Mouse (Mus musculus) large intestine, adult 2 months (tissue): ENCODE measurements around the gene Slit3. TPM values are rescaled to one million over a fixed set of nuclear protein-coding genes. Genes with fewer than 3 reads are reported as not detected.

Experiments used
- DNase-seq: peaks from one replicate; pipeline ENCODE4 v3.0.0-alpha.2; 2012; ENCODE audit warnings: low read depth, low spot score
- WGBS: fragments of 180-500 bp; shearing (Covaris S2); methylation state at CpG from one replicate; pipeline ENCODE4 v1.1.7; 2018; 5-methylcytosine and 5-hydroxymethylcytosine counted together
- polyA plus RNA-seq: library from polyadenylated mRNA; depleted of rRNA; stranded (reverse); fragments of >200 nt; gene quantifications from 2 replicates; pipeline ENCODE4 v1.2.3, GENCODE M21; 2012

Slit3 gene
- polyA plus RNA-seq, 1 experiment: 4.4 TPM

- no peak for DNase-seq
- WGBS: 62% methylated on average over 13 of the region's 13 CpGs
Observed at GRCm38 (mm10) chr11:35587174-35587959, 466.3 kb downstream of the Slit3 start.

- WGBS: 82% methylated on average over 7 of the region's 7 CpGs
- no peak for DNase-seq
Observed at GRCm38 (mm10) chr11:35589892-35590291, 468.9 kb downstream of the Slit3 start.

GRCm38 (mm10) chr11:35593146-35594034, 472.4 kb downstream of the Slit3 start:
- 77% methylated on average over 14 of the region's 14 CpGs for WGBS

GRCm38 (mm10) chr11:35596064-35596463, 475.0 kb downstream of the Slit3 start:
- DNase-seq: no peak

More at GRCm38 (mm10) chr11:35593146-35594034, 472.4 kb downstream of the Slit3 start:
- no peak for DNase-seq

- DNase-seq: no peak
- 94% methylated on average over 6 of the region's 6 CpGs for WGBS
Observed at GRCm38 (mm10) chr11:35597882-35598281, 476.9 kb downstream of the Slit3 start.

GRCm38 (mm10) chr11:35598732-35599131, 477.7 kb downstream of the Slit3 start:
- DNase-seq: no peak
- WGBS: 76% methylated on average over 7 of the region's 7 CpGs

GRCm38 (mm10) chr11:35601652-35602240, 480.7 kb downstream of the Slit3 start:
- no peak for DNase-seq
- 63% methylated on average over 10 of the region's 10 CpGs for WGBS

- no peak for DNase-seq
- 45% methylated on average over 10 of the region's 10 CpGs for WGBS
Observed at GRCm38 (mm10) chr11:35602586-35602985, 481.6 kb downstream of the Slit3 start.

GRCm38 (mm10) chr11:35603946-35604345, 482.9 kb downstream of the Slit3 start:
- no peak for DNase-seq
- WGBS: 80% methylated on average over 6 of the region's 6 CpGs

- WGBS: 55% methylated on average over 18 of the region's 18 CpGs
- DNase-seq: no peak
Observed at GRCm38 (mm10) chr11:35604848-35605790, 484.1 kb downstream of the Slit3 start.

- 77% methylated on average over 4 of the region's 4 CpGs for WGBS
- no peak for DNase-seq
Observed at GRCm38 (mm10) chr11:35607191-35607590, 486.2 kb downstream of the Slit3 start.

GRCm38 (mm10) chr11:35608794-35609193, 487.8 kb downstream of the Slit3 start:
- DNase-seq: no peak
- WGBS: 68% methylated on average over 5 of the region's 5 CpGs

GRCm38 (mm10) chr11:35612262-35612896, 491.4 kb downstream of the Slit3 start:
- DNase-seq: no peak
- 45% methylated on average over 13 of the region's 13 CpGs for WGBS

- no peak for DNase-seq
Observed at GRCm38 (mm10) chr11:35614530-35614929, 493.5 kb downstream of the Slit3 start.

GRCm38 (mm10) chr11:35619421-35619820, 498.4 kb downstream of the Slit3 start:
- no peak for DNase-seq
- WGBS: 90% methylated on average over 14 of the region's 14 CpGs

More at GRCm38 (mm10) chr11:35614530-35614929, 493.5 kb downstream of the Slit3 start:
- 39% methylated on average over 3 of the region's 3 CpGs for WGBS

- DNase-seq: no peak
Observed at GRCm38 (mm10) chr11:35622736-35623135, 501.7 kb downstream of the Slit3 start.

GRCm38 (mm10) chr11:35624515-35625270, 503.7 kb downstream of the Slit3 start:
- whole genome bisulfite sequencing: 82% methylated on average over 21 of the region's 21 CpGs
- no peak for DNase-seq

More at GRCm38 (mm10) chr11:35622736-35623135, 501.7 kb downstream of the Slit3 start:
- WGBS: 71% methylated on average over 3 of the region's 3 CpGs

GRCm38 (mm10) chr11:35625576-35625975, 504.6 kb downstream of the Slit3 start:
- DNase-seq: no peak
- WGBS: 61% methylated on average over 6 of the region's 6 CpGs
